Mouse (Mus musculus): ENCODE data around the gene Scgb1b19.
"Not testable (repeated sequence)": the region's sequence is repeated elsewhere in the genome, so short reads cannot be mapped to it uniquely, and the experiment has no call there.

Scgb1b19 gene

DNA sequence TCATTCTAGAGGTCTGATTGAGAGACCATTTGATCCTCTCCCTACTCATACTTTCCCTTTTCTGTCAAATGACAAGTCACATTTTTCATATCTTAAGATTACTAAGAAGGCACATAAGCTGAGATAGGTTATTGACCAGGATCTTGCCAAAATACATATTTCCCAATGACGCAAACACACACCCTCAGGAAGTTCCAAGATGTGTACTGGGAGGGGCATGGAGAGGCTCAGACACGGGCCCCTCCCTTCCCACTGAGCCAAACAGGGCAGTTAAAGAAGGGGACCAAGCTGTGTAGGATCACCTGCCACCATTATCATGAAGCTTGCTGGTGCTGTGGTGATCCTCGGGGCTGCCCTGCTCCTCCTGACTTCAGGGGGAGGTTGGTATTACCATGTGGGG, at the start of gene Scgb1b19:
Gene Scgb1b19, plus strand, starts transcription at position 301 of the 400 bp plus-strand sequence.
- H3K27me3 ChIP-seq (ENCODE audit: control insufficient read depth, insufficient read depth, low read length, poor library complexity, severe bottlenecking); H3K36me3 ChIP-seq (ENCODE audit: control insufficient read depth, insufficient read depth, low read length, poor library complexity, severe bottlenecking); DNase-seq (ENCODE audit: low read depth, low spot score): not testable (repeated sequence)

DNA sequence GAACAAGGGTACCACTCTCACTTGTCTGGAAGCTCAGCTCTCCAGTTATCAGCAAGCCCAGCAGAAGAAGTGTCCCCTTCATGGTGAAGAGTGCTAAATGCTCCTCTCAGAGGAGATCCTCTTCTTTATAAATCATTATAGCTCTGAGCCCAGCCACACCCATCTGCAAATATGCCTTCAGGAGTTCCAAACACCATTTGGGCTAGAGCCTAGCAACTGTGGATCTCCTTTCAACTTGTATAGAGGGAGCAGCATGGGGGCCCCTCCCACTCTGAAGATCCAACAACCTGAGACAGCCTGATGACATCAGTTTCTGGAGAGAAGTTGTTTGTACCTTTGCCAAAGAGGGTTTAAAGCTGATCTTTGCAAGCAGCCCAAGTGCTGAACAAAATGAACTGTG, 6.9 kb upstream of the Scgb1b19 start, which contains the start of gene Scgb2b19:
Gene Scgb2b19, minus strand, starts transcription at position 101 of the 400 bp plus-strand sequence.
- not testable (repeated sequence) for H3K27me3 ChIP-seq (ENCODE audit: control insufficient read depth, insufficient read depth, low read length, poor library complexity, severe bottlenecking); H3K36me3 ChIP-seq (ENCODE audit: control insufficient read depth, insufficient read depth, low read length, poor library complexity, severe bottlenecking); DNase-seq (ENCODE audit: low read depth, low spot score)
